Mouse (Mus musculus) lung, postnatal 10 days (tissue): ENCODE measurements around the gene Maml3.

ENCODE experiments used
- DNase-seq: peaks from one replicate; pipeline ENCODE4 v3.0.0; 2021

Maml3 gene

DNA sequence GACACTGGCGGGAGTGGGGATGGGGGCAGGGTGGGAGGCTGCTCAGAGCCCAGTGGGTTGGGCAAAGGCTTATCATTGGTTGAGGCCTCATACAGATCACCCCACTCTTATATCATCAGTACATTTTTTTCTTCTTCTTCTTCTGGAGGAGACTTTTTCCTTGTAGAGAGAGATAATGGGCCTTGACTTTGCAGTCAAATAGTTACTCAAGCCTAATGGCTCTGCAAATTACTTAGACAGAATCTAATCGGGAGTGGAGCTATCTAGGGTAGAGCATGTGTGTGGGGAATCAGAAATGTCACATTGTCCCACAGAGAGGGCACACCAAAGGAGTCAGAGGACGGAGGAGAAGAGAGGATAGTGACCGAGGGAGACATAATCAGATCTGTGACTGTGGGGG lies 290.8 kb downstream of the Maml3 start:
- no peak for DNase-seq

DNA sequence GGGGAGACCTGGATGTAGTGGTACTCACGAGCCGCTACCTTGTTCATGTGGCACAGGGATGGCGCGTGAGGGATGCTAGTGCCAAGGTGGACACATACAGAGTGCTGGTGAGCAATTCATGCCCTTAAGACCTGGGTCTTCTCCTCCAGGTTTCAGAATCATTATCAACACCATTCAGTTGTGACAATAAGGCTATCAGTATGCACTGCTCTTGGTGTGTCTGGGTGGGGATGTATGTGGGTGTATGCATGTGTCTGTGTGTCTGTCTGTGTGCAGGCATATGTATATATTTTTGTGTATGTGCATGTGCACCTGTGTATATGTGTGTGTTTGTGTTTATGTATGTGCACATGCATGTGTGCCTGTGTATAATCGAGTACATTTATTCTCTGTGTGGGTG lies 291.7 kb downstream of the Maml3 start:
- no peak for DNase-seq

DNA sequence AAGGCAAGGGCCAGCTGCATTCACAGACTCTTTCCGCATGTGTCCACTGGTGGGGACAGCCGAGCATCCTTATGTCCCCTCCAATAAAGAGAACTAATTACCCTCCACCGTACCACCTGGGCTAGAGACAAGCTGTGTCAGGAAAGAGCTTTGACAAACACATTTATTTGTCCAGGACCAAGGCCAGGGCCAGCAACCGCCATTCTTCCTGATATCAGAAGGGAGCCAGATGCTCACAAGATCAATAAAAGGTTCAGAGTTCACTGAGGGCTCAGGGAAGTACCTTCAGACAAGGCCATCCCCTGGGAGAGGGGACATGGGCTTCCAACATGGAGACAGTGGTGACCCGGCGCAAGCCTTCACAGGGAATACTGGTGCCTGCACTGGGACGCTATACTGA lies 294.1 kb downstream of the Maml3 start:
- no peak for DNase-seq

DNA sequence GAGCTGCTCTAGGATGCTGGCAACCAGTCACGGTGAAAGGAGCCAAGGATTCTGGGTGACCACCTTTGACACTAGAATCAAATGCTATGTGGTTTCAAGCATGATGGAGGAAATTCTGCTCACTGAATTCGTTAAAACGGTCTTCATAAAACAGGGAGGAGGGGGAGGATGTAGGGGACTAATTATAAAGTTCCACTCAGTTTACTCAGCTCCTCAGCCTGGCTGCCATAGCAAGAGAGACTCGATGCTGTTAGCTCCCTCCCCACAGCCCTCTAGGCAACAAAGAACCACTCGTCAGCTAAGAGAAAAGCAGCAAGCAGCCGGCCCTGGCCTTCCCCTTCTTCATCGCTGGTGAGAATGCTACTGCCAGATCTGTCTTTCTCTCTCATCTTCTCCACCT lies 295.1 kb downstream of the Maml3 start:
- peak; percentile 9 for DNase-seq

DNA sequence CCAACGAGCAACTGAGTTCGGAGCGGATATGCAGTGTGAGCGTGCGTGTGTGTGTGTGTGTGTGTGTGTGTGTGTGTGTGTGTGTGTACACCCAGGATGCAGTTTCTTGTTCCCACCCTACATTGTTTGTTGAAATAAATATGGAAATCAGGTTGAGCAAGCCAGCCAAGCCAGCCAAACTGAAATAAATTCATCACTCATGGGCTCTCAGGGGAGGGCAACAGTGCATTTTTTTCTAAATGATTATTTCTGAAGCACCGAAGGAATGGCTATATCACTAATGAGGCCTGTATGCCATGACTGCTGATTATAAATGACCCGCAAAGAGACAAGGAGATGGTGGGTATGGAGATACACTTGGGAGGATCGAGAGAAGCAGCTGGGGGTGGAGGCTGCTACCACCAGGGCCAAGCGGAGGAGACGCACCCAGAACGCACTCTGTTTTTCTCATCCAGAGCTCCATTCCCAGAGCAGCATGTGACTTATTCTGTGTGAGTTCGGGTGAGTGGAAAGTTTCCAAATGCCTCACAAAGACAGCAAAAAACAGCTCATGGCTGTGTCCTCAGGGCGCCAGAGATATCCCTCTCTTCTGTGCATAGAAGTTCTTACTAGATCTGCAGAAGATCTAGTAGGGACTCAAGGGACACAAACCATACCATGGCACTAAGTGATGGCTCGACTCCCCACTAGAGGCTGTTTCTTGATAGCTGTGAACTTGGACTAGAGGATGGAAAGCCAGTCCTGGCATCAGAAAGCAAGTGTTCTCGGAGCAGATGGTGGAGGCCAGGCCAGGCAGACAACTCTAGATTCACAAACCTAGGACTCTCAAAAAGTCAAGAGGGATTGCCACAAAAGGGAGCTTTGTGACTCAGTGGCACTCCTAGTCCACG lies 296.6 kb downstream of the Maml3 start:
- DNase-seq: peak; percentile 37

DNA sequence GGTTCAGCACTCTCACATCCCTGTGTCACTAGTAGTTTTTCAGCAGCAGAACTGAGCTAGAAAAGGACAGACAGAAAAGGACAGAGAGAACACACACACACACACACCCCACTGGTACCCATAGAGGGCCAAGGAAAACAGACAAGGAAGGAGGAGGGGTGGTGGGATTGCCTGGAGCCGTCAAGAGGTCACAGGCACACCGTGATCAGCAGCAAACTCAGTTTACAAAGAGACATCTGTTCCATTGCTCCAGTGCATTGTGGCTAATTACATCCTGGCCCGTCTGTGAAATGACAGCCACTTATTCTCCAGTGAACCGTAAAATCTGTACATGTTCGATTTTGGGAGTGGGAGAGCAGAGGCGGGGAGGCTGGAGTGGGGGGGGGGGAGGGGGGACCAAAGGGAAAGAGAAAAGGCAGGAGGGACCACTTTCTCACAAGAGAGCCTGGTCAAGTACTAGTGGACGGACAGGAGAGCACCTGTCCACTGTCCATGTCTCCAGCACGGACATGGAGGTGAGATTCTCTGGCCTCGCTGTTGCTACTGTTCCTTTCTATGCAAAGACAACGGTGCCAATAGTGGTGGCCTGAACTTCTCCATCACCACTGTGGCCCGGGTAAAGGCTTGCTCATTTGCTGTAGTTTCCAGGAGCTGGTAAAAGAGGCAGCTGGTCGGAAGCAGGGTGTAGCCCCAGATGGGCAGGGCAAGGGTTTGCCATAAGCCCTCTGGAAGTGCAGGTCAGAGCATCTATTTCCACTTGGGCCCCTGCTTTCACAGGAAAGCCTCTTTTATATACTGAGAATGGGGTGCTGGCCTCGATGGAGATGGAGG lies 299.2 kb downstream of the Maml3 start:
- DNase-seq: no peak

DNA sequence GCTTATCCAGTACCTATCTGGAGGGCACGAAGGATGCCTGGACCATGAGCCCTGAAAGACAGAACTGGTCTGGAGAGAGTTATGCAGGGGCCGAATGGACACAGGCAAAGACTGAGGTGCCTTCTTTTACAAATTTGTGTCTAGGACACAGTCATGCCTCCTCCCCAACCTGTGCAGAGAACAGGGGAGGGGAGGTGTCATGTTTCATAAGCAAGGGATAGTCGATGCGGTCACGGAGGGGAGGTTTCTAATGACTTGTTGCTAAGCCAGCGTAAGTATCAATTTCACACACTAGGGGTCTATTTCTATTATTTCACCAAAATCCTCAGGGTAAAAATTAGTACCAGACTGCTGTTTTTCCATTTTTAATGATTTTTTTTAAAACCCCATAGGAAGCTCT lies 301.0 kb downstream of the Maml3 start:
- no peak for DNase-seq

DNA sequence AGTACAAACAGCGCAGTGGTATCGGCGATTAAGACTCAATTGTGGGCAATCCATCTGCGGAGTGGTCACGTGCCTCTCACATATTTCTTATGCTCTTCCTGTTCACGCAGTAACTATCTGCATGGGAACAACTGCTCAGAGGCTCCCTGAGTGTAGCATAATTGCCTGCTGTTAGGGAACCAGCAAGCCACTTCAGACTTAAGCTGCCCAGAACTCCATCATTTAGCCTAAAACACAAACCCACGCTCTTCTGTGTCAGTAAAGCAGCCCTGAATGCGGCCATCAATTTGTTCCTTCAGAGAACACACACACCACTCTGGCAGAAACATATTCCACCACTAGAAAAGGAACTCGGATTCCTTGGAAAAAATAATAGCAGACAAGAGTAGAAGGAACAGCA lies 305.2 kb downstream of the Maml3 start:
- DNase-seq: no peak

DNA sequence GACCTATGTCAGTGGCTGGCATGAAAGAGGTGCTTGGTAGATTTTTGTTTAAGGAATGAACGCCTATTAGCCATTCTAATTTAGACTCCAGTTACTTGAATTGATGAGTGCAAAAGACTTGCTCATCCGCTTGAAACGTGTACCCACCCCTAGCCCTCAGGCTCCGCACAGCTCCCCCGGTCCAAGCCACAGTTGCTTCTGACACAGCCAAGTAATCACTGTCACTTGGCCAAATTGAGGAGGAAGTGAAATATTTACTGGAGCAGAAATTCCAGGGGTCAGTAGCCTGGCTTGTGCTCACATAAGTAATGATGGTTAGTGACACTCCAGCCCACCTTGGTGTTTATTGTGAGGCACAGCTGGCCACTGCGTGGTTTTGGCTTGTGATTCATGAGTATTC lies 308.0 kb downstream of the Maml3 start:
- DNase-seq: peak; percentile 55

DNA sequence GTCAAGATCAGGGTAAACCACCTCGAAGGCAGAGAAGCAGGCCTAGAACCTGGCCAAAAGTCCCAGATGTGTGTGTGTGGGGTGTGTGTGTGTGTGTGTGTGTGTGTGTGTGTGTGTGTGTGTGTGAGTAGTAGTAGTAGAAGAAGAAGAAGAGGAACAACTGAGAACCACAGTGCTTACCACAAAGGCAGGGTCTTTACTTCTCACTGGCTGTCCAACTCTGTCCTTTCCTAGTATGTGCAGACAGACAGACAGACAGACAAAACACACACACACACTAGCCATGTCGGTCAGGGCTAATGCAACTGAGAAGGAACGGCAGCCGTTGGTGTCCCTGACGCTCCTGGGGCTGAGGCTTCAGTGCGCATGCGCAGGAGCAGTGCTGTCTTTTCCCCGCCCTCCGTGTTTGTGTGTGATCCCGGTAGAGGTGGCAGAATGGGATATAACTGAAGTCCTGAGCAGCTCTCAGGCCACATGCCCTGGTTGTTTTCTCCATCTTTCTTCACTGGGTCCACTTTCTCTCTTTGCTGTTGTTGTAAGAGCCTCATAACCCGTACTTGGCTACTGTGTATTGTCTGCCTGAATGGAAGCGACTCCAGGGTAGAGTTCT lies 308.6 kb downstream of the Maml3 start:
- peak; percentile 66 for DNase-seq

DNA sequence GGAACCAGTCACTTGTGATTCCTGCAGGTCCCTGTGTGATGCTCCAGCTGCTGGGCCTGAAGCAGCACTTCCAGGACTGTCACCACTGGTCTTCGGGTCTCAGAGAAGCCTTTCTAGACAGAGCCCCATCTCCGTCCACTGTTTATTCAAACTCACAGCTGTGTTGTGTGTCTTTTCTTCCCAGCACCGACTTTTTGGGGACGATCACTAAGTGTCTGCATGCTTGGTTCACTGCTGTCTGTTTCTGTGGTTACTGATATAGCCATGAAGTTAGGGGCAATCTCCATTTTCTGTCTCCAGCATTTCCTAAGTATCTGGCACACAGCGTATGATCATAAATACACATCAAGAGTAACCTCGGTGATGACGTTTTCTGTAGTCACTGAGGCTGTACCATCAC lies 313.3 kb downstream of the Maml3 start:
- DNase-seq: peak; percentile 34

DNA sequence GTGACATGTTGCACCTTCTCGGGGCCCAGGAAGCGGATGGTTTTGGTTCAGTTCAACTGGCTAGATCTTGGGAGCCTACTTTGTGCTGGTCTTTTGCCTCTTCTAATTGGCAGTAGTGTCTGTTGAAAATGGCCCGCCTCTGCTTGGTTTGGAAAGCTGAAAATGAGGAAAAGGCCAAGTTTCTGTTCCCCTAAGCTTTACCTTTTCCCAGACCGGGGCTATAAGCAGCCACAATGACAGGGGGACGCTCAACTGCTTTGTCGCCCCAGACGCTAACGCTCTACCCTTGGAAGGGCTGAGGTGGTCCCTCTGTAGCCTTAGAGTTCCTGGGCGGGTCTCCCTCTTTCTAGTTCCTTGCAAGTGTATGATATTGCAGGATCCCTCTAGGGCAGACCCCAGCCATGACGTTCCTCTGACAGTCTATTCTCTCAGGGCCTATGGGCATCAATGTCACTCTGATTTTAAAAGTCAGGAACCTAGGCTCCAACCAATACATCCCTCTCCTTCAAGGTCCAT lies 315.4 kb downstream of the Maml3 start:
- no peak for DNase-seq

DNA sequence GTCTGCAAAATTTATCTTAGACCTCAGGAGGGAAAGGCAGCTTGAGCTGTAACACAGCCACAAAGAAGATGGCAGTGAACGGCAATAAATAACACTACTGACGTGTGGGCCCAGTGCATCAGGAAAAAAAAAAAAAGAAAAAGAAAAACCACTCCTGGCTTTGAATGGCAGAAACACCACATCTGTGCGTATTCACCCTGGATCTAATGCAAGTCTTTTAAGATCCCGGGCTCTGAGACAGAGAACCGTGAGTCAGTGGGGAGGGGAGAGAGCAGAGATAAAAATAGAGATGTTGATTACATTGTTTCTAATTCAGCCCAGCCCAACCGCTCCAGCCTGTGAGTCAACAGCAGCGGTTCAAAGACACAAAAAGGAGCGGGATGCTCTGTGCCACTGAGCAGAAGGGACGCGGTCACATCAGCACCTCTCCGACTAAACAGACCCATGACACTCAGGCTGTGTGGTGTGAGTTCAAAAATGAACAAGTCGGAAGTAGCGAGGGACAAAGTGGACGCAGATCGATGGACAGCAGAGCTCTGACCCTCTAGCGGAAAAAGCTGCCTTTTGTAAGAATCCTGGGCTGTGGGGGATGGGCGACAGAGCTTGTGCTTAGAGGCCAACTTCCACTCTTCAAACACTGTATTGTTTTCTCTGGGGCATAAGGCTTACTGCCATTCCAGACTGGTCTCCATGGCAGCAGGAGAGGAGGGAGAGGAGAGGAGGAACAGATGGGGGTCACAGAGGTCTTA lies 316.1 kb downstream of the Maml3 start:
- peak; percentile 89 for DNase-seq

DNA sequence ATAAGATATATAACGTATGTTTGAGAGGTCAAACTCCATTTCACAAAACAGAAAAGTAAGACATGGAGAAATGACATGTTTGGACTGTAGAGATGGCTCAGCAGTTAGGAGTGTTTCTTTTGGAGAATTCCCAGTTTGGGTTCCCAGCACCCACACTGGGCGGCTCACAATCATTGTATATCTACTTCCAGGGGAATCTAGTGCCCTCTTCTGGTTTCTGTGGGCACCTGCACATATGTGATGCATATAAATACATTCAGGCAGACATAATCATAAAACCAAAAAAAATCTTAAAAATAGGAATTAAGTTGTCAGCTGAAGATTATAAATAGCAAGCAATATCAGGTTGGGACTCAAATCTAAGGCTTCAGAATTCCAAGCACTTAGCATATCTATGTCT lies 316.9 kb downstream of the Maml3 start:
- DNase-seq: no peak

DNA sequence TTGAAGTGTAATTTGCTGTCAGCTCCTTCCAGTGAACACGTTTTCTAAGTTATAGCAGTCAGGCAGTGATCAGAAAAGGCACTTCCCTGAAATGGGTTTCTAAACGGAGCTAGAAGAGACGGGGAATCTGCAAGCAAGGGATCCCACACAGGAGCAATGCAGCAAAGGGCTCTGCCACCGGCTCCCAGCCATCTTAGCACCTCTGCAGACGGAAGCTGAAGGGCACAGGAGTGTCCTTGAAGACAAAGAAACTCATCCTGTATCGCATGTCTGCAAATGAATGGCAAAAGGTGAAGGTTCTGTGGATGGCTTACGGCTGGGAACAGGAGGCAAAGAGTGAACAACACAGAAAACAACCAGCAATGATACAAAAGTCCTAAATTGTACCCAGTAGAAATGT lies 319.1 kb downstream of the Maml3 start:
- DNase-seq: no peak

DNA sequence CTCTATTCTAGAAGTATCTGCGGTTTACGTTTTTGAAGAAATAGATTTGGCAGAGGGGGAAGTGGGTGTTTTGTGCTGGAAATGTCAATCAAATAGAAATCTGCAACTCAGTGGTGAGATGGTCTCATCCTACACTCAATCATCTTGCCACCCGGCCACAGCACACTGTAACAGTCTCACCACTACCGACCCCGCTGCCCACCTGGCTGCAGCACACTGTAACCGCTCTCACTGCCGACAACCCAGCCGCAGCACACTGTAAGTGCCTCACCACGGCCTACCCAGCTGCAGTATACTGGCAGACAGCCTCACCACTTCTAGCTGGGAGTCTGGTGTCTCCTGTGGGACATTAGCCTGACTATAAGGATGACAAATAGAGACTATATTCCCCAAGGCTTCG lies 322.7 kb downstream of the Maml3 start:
- no peak for DNase-seq

DNA sequence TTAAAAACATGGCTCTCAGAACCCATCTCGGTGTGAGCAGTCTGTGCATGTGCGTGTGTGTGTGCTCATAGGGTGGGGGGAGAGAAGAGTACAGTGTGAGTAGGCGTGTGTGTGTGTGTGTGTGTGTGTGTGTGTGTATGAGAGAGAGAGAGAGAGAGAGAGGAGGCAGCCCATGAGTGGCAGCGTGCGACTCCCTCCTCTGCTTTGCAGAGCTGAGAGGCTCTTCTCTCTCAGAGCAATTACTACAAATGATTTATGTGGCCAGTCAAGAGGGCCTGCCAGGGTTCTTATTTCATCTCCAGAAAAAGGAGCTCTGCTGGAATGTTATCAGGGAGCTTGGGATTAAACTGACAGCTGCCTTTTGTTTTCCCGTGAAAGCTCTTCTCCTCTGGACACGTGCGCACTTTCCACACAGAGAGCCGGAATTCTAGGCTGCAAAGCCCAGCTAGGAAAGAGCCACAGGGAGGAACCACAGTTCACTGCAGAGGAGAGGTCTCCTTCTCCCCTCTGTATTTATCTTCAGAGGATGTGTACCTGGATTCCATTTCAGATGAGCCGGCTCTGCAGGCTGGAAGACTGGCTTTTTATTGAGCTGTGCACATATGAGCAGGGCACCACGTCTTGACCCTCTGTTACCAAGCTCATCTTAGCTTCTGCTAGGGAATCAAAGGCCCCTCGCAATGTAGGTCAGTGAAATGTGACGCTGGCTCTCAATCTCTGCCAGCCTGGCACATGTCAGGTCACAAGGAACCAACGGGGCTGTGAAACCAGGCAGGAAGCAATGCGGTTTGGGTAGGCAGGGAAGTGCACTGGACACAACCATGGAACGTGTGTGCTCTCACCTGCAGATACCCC lies 325.9 kb downstream of the Maml3 start:
- peak; percentile 40 for DNase-seq

DNA sequence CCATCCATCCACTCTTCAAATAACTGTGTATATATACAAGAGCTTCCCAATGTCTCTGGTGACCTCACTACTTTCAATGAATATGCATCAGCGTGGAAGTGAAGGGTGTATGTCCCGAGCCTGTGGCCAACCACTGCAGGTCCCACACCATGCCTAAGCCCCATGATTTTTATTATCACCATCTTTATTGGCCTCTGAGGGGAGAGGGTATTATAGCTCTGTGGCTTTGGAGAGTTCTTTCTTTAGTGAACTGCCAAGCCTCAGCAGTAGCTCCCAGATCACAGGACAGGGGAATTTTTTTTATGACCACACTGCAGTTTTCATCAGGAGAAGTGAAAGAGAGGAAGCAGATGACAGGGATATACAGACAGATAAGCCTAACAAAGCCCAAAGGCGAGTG lies 326.7 kb downstream of the Maml3 start:
- no peak for DNase-seq

DNA sequence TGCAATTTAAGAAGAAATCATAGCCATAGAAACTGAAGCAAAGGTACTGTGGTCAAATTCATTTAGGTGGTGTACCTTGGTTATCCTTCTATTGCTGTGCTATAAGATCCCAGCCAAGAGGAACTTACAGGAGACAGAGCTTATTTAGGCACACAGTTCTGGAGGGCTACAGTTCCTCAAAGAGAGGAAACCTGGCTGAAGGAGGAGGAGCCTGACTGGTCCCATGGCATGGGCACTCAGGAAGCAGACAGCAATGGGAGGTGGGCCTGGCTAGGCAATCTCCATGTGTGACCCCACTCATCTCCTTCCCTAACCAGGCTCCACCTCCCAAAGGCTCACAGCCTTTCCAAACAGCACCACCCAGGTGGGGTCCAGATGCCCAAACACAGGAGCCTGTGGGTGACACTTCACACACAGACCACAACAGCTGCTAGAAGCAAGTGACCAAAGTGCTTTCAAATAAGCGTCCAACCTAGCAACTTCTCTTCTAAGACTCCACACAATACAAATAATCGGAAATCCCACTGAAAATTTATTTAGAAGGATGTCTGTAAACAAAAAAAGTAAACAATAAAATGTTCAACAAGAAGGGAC lies 328.8 kb downstream of the Maml3 start:
- DNase-seq: no peak

DNA sequence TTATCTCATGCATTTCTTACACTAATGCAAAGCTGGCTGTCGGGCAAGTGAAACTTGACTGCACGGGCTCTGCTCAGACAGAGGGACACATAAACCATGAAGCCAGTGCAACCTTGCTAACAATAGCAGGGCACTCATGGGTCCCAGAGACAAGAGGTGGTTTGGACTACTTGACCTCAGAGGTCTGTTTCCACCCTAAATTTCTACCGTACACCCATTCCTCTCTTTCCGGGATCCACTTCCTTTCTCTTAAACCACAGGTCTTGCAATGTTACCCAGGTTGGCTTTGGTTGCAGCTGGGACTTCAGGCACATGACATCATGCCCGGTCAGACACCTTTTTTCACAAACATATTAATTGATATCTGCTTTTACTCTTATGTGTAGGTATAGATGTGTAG lies 331.3 kb downstream of the Maml3 start:
- no peak for DNase-seq
